Mouse (Mus musculus) kidney, postnatal 0 days (tissue): ENCODE measurements at regions not wholly inside any gene's neighbourhood (a gene's known extent, or its start where the extent isn't known, plus 50 kb on each side); places are given as distances from the start of the nearest gene placed in this dataset.

Experiments
- ATAC-seq: fragments of 200-750 bp; cut with Nextera tagmentation; replicated peaks from 2 replicates; pipeline ENCODE4 v1.8.0; 2017; ENCODE audit warnings: low read depth, moderate number of reproducible peaks, moderate TSS enrichment, moderate library complexity; ENCODE audit not compliant: low FRiP score
- DNase-seq: peaks from one replicate; pipeline ENCODE4 v3.0.0-alpha.2; 2016; ENCODE audit warnings: low spot score
- H3K27ac ChIP-seq: fragments of 300-500 bp; sonication (generic); 2 replicates; pipeline ENCODE4 v1.5.1; 2014; ENCODE audit warnings: mild to moderate bottlenecking
- H3K27me3 ChIP-seq: fragments of 300-500 bp; sonication (generic); 2 replicates; pipeline ENCODE4 v1.6.1; 2014; ENCODE audit warnings: low read length, mixed read lengths; ENCODE audit not compliant: insufficient read depth
- H3K36me3 ChIP-seq: fragments of 300-500 bp; sonication (generic); 2 replicates; pipeline ENCODE4 v1.6.1; 2014; ENCODE audit warnings: low read length, mixed read lengths; ENCODE audit not compliant: insufficient read depth
- H3K4me1 ChIP-seq: fragments of 300-500 bp; sonication (generic); replicated peaks from 2 replicates; pipeline ENCODE4 v1.6.1; 2014; ENCODE audit warnings: antibody characterized with exemption, low read length, mixed read lengths; ENCODE audit not compliant: insufficient read depth
- H3K4me2 ChIP-seq: fragments of 300-500 bp; sonication (generic); 2 replicates; pipeline ENCODE4 v1.6.1; 2014; ENCODE audit warnings: mild to moderate bottlenecking, low read length, moderate library complexity, mixed read lengths
- H3K4me3 ChIP-seq: fragments of 300-500 bp; sonication (generic); replicated peaks from 2 replicates; pipeline ENCODE4 v1.5.1; 2014; ENCODE audit warnings: low read depth, low read length
- H3K9ac ChIP-seq: fragments of 300-500 bp; sonication (generic); 2 replicates; pipeline ENCODE4 v1.6.1; 2014; ENCODE audit warnings: low read depth, low read length
- H3K9me3 ChIP-seq: fragments of 300-500 bp; sonication (generic); replicated peaks from 2 replicates; pipeline ENCODE4 v1.6.1; 2016; ENCODE audit warnings: low read length, inconsistent platforms, mixed read lengths
- CTCF ChIP-seq: IDR thresholded peaks from 2 replicates; pipeline ENCODE4 v1.5.1; 2016; ENCODE audit warnings: antibody characterized with exemption, low read depth, mild to moderate bottlenecking, moderate library complexity
- WGBS: fragments of 180-500 bp; shearing (Covaris S2); extraction: QIAGEN DNeasy Blood & Tissue Kit; methylation state at CpG from one replicate; pipeline ENCODE4 v1.1.7; 2014; 5-methylcytosine and 5-hydroxymethylcytosine counted together

DNA sequence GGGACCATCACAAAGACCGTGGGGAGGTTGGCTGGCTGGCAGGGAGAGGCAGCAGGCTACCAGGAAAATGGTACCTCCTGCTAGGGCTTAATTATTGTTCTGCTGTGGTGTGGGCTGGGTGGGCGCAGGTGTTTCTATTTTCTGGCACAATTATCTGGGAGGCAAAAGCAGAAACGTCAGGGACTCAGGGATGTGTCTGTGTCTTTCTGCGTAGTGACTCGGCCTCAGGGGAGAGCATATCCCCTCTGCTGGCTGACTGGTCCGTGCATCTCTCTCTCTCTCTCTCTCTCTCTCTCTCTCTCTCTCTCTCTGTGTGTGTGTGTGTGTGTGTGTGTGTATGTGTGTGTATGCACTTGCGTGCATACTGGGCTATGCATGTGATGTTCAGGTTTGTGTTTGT lies 61.2 kb upstream of the Trp53i11 start:
- Histone ChIP-seq H3K9me3 (no peaks in the 10 kb centered on the region), H3K9ac (no peak overlapping the region), H3K4me2 (no peak overlapping the region), H3K27me3 (no peaks in the 10 kb centered on the region), H3K4me1 (0 out of 2 replicates have a peak, but pooled peaks cover 4% of the 10 kb centered on the region), H3K4me3 (no peak overlapping the region), H3K36me3 (no peaks in the 10 kb centered on the region), H3K27ac (no peak overlapping the region)
- DNase-seq, result no peak
- TF ChIP-seq CTCF, result no peak
- whole genome bisulfite sequencing, result 61% methylated on average over 7 of the region's 7 CpGs
- no peak for ATAC-seq

DNA sequence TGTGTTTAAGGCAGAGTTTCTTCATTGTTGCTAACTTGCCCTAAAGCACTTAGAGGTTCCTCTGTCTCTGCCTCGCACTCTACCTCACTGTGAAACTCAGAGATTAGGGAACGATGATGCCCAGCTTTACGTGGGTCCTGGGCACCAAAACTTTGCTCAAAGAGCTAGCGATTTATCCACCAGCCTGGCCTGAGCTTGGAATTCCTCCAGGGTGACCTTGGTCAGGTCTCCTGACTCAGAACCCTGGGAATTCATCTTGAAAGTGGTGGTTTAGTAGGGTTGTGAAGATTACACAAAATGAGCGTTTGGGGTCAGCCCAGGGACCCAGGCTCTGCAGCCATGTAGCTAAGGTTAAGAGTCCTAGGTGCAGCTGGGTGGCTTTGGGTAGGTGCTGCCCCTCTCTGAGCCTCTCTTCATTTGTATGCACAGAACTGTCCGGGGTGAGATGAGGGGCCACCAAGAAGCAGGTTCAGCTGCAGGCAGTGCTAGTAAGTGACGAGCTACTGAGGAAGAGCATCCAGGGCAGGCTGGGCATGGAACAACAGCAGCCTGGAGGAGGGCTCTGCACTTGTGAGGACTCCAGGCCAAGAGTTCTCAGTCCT lies 62.4 kb upstream of the Trp53i11 start:
- no peak for TF ChIP-seq CTCF
- no peaks in the 10 kb centered on the region for H3K9me3 ChIP-seq

DNA sequence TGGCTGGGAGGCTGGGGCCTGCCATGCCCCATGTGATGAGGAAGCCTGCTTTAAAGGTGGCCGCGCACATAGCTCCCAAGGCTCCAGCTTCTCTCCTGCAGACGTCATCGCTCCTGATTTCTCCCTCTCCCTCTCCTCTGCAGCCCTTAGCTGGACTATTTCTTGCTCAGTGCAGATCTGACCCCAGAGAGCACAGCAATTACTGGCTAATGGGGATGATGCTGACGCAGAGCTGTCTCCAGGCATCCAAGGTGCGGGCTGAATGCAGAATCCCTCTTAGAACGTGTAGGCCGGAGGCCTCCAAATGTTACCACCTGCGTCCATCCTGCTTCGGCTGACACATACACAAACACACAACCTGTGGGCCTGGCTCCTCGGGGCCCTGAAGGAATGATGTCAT lies 63.5 kb upstream of the Trp53i11 start:
- H3K4me3 ChIP-seq, result no peak overlapping the region
- H3K4me1 ChIP-seq, result 0 out of 2 replicates have a peak, but pooled peaks cover 4% of the 10 kb centered on the region
- WGBS, result 81% methylated on average over 11 of the region's 11 CpGs
- no peak for TF ChIP-seq CTCF
- no peaks in the 10 kb centered on the region for H3K9me3 ChIP-seq
- H3K27ac ChIP-seq, result no peak overlapping the region
- H3K4me2 ChIP-seq, result no peak overlapping the region
- H3K9ac ChIP-seq, result no peak overlapping the region
- DNase-seq (no peak), ATAC-seq (no peak)
- no peaks in the 10 kb centered on the region for H3K36me3 ChIP-seq
- no peaks in the 10 kb centered on the region for H3K27me3 ChIP-seq

More for the DNA sequence above, 62.4 kb upstream of the Trp53i11 start:
- Histone ChIP-seq H3K4me1 (0 out of 2 replicates have a peak, but pooled peaks cover 4% of the 10 kb centered on the region), H3K4me3 (no peak overlapping the region), H3K9ac (no peak overlapping the region), H3K27me3 (no peaks in the 10 kb centered on the region), H3K36me3 (no peaks in the 10 kb centered on the region), H3K4me2 (no peak overlapping the region), H3K27ac (no peak overlapping the region)
- 93% methylated on average over 7 of the region's 7 CpGs for WGBS
- DNase-seq, result no peak
- no peak for ATAC-seq

DNA sequence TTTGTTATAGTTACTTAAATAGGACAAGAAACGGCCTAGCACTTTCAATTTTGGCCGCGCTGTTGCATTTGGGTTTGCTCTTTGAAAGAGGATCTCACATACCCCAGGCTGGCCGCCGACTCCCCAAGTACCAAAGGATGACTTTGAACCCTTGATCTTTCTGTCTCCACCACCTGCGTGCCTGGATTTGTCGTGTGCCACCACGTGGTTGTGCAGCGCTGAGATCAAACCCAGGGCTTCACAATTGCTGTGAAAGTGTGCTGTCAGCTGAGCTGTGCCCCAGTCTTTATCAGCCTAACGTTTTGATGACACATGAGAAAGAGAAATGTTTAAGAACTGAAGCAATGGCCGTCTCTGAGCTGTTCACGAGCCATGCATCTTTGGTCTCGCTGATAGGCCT lies 67.0 kb upstream of the Trp53i11 start:
- no peak overlapping the region for H3K27ac ChIP-seq
- no peaks in the 10 kb centered on the region for H3K27me3 ChIP-seq
- no peaks in the 10 kb centered on the region for H3K36me3 ChIP-seq
- H3K4me2 ChIP-seq, result no peak overlapping the region
- DNase-seq (no peak), ATAC-seq (no peak)
- no peak overlapping the region for H3K9ac ChIP-seq
- H3K4me3 ChIP-seq, result no peak overlapping the region
- TF ChIP-seq CTCF, result no peak
- WGBS, result 82% methylated on average over 13 of the region's 13 CpGs
- no peaks in the 10 kb centered on the region for H3K4me1 ChIP-seq
- no peaks in the 10 kb centered on the region for H3K9me3 ChIP-seq

DNA sequence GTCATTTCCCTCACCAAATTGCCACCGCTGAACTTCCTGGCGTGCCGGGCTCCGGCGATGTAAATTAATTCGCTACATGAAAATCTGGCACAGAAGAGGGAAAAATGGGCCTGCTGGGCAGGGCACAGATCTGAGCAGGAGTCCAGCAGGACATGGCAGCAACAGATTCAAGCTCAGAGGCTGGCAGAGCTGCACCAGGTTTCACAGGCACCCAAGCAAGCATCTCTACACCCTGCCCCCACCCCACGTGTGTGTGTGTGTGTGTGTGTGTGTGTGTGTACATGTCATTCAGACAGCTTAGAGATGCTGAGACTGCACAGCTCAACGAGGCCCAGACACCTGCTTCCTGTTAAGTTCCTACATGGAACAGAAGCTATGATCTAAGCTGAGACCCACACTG lies 68.3 kb upstream of the Trp53i11 start:
- WGBS, result 67% methylated on average over 8 of the region's 8 CpGs
- TF ChIP-seq CTCF, result no peak
- Histone ChIP-seq H3K9ac (no peak overlapping the region), H3K27ac (no peak overlapping the region), H3K36me3 (no peaks in the 10 kb centered on the region), H3K27me3 (no peaks in the 10 kb centered on the region), H3K4me2 (no peak overlapping the region), H3K4me3 (no peak overlapping the region), H3K4me1 (no peaks in the 10 kb centered on the region), H3K9me3 (no peaks in the 10 kb centered on the region)
- no peak for DNase-seq
- no peak for ATAC-seq

DNA sequence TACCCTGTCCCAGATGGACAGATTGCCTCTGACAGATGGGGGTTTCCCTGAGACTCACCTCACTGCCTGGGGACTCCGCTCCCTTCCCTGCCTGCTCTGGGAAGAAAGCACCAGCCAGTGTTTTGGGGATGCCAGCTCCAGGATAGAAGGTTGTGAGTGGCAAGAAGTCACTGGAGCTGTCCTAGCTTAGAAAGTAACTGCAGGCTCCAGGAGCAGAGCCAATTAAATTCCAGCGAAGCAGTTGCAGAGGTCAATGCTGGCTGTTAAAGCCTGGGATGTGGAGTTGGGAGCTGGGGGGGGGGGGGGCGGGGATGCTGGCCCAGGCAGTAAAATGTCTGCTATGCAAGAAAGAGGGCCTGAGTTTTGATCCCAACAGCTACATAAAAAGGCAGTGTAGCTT lies 69.3 kb upstream of the Prdm11 start:
- Histone ChIP-seq H3K36me3 (no peaks in the 10 kb centered on the region), H3K27ac (no peak overlapping the region), H3K4me1 (no peaks in the 10 kb centered on the region), H3K4me3 (no peak overlapping the region), H3K9me3 (no peaks in the 10 kb centered on the region), H3K9ac (no peak overlapping the region), H3K27me3 (no peaks in the 10 kb centered on the region), H3K4me2 (no peak overlapping the region)
- DNase-seq (peak; percentile 32), ATAC-seq (no peak)
- WGBS, result 49% methylated on average over 3 of the region's 3 CpGs
- no peak for TF ChIP-seq CTCF

DNA sequence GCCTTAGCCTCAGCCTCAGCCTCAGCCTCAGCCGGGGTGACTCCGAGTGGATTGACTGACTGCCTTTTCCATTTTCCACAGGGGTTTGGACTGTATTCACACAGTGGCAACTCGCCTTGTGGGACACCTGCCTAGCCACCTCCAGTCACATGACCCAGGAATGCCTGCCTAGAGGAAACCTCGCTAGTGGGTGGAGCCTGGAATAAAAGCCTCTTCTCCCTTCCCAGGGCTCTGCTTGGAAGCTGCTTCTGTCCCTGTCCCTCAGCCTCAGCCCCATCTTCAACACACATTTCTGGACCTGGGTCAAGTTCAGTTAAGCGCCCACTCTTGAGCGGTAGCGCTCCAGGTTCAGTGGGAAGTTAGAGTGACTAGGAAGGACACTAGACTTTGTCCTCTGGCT lies 68.0 kb upstream of the Prdm11 start:
- H3K4me1 ChIP-seq, result no peaks in the 10 kb centered on the region
- DNase-seq (no peak), ATAC-seq (no peak)
- TF ChIP-seq CTCF, result no peak
- no peak overlapping the region for H3K27ac ChIP-seq
- no peak overlapping the region for H3K4me2 ChIP-seq
- no peaks in the 10 kb centered on the region for H3K27me3 ChIP-seq
- H3K4me3 ChIP-seq, result no peak overlapping the region
- no peak overlapping the region for H3K9ac ChIP-seq
- no peaks in the 10 kb centered on the region for H3K9me3 ChIP-seq
- 72% methylated on average over 7 of the region's 7 CpGs for WGBS
- no peaks in the 10 kb centered on the region for H3K36me3 ChIP-seq
